Mouse (Mus musculus): ENCODE measurements around the gene Arhgap32. TPM values are rescaled to one million over a fixed set of nuclear protein-coding genes. Genes with fewer than 3 reads are reported as not detected.

The Arhgap32 gene
- total RNA-seq, 4 experiments from 2014 or later: 213 to 272 (median 226) TPM

- DNase-seq (ENCODE audit: low spot score in 2 of 2): no peak
Measured at GRCm38 (mm10) chr9:32192295-32193073, 76.5 kb downstream of the Arhgap32 start.

GRCm38 (mm10) chr9:32204450-32204990 lies 88.6 kb downstream of the Arhgap32 start:
- DNase-seq (ENCODE audit: low spot score in 2 of 2): no peak

DNA sequence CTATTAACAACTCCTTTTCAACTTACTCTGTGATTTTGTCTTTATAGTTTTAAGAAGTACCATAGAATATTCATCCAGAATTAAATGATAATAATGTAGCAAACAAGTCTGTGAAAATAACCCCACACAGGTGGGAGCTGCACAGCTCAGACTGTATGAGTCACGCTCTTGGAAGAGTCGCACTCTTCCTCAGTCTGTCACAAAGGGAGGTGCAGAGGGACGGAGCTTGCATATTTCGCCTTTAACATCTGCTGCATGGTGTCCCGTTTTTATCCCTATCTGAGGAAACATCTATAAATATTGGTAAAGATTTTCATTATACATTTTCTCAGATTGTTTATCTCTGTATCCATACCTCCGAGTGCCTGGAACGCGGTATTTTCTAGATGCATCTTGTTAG lies 91.2 kb downstream of the Arhgap32 start:
- DNase-seq (ENCODE audit: low spot score in 2 of 2): no peak

- DNase-seq (ENCODE audit: low spot score in 2 of 2): no peak
Measured at GRCm38 (mm10) chr9:32208071-32208470, 92.1 kb downstream of the Arhgap32 start.

- DNase-seq (ENCODE audit: low spot score in 2 of 2): no peak
Measured at GRCm38 (mm10) chr9:32216820-32217567, 101.1 kb downstream of the Arhgap32 start.

DNA sequence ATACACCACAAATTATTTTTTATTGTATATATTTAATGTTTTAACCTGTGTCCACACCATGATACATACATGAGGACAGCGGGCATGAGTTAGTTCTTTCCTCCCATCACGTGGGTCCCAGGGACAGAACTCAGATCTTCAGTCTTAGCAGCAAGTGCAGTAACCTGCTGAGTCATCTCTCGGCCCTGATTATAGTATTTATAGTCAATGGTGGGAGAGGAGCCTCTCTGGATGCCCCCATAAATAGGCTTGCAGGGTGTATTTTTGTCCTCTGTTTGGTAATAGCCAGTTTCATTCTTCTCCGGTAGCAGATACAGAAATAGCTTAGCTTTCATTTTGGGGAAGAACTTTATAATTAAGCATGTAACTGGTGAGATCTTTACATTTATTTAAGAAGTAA lies 103.5 kb downstream of the Arhgap32 start:
- DNase-seq (ENCODE audit: low spot score in 2 of 2): no peak

DNA sequence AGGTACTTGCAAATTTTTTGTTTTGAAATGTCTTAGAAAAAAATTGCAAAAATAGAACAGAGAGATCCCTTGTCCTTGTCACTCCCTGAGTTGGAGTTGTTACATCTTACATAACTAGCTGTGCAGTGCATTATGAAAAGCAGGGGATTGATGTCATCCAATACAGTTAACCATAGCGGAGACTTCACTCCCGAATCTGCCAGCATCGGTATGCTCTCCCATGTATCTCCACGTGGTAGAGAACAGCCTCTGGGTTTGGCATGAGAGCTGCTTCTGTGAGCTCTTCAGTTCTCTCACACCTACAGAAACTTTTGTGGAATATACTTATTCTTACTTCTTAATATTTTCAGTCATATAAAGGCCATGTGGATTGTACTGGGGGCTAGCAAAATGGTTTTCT lies 106.2 kb downstream of the Arhgap32 start:
- DNase-seq (ENCODE audit: low spot score in 2 of 2): no peak

DNA sequence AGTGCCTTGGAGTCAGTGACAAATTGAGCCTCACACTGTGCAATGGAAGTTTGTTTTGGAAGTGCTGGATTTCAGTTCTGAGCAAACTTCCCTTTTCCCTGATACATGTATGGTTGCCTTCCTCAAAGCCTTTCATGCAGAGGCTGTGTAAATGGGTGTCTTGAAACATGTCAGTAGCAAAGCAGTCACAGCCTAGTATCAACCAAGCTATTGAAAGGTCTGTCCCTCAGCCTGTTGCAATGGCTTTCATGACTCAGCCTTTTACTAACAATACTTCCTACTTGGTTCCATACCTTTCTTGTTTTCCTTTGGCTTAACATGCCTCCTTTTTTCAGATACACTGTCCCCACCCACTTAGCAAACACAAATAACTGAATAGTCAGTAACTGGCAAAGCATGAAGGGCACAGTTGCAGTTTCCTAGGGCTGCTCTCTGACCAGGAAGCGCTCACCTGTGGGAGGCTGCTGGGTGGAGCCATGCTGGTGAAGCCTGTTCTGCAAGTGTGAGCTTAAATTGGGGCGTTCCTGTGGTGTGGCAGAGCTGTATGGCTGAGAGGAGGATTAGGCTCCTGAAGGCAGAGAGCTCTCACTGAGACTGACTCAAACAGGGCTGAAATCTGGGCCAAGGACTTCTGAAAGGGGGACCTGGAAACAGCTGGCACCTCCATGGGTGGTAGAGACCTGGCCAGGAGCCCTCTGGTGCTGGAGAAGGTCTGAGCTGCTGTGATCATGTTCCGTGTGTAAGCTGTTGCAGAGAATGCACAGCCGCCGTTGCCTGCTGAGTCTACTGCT lies 108.0 kb downstream of the Arhgap32 start:
- no peak for DNase-seq (ENCODE audit: low spot score in 2 of 2)

- no peak for DNase-seq (ENCODE audit: low spot score in 2 of 2)
Measured at GRCm38 (mm10) chr9:32224937-32225336, 109.0 kb downstream of the Arhgap32 start.

- no peak for DNase-seq (ENCODE audit: low spot score in 2 of 2)
Measured at GRCm38 (mm10) chr9:32225584-32225983, 109.6 kb downstream of the Arhgap32 start.

DNA sequence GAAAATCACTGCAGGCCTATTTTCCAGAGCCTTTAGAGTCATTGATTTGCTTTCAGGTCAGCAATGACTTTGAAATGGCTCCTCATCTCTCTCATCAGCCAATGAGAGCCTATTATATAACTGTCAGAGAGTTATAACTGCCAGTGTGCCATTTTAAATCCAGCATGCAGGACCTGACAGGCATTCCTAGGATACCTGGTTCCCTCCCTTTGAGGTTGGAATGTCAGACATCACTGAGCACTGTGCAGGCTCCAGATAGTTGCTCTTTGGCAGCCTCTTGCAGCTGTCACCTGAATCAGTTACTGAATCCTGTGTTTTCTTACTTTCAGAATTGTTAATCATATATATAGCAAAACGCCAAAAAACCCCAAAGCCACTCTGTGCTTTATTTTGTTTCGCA lies 111.1 kb downstream of the Arhgap32 start:
- DNase-seq (ENCODE audit: low spot score in 2 of 2): no peak

GRCm38 (mm10) chr9:32233593-32233992 lies 117.7 kb downstream of the Arhgap32 start:
- DNase-seq (ENCODE audit: low spot score in 2 of 2): no peak

GRCm38 (mm10) chr9:32234767-32235489 lies 119.0 kb downstream of the Arhgap32 start:
- DNase-seq (ENCODE audit: low spot score in 2 of 2): no peak

DNA sequence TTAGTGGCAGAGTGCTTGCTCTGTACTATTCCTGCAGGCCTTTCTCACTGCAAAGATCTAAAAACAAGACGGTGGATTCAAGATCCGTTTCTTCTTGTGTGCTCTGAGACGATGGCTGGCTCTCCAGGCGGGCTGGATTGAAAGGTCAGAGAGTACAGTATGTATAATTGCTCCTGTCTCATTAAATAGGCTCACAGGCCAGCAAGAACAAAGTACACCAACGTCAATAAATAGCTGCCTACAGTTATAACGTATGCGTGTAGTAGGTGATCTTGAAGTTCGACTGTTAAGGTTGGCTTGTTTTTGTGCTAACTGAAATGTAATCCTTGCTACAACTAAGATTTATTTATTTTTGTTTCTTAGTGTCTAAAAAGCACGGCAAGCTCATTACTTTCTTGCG lies 123.0 kb downstream of the Arhgap32 start:
- no peak for DNase-seq (ENCODE audit: low spot score in 2 of 2)

DNA sequence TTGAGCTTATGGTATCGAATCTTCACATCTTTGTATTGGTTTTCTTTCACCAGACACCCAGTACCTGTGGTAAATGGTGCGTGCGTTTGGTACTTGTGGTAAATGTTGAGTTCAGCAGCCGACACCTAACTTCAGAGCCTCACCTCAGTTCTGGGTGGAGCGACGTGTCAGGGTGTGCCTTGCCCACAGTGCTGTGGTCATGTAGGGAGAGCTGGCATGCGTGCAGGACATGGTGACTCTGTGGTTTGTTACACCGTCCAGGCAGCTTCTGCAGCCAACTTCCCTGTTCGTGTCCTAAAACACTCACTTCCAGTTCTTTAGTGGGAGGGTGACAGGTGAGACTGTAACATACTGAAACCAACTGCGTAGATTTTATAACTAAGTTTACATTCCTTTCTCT lies 123.5 kb downstream of the Arhgap32 start:
- no peak for DNase-seq (ENCODE audit: low spot score in 2 of 2)

DNA sequence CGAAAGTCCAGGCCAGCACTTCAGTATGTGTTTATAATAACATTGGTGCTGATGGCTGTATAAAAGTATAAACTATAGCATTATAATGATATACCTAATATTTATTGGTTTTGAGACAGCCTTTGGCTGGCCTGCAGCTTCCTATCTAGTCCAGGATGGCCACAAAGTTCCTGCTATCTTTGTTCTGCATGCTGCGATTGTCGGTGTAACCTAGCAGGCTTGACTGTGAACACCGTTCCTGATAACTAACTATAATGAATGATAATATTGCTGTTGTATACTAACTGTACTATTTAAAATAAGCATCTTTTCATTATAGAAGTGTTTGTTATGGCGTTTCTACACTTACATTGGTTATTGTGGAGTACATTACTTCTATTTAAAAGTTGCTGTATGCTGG lies 124.5 kb downstream of the Arhgap32 start:
- DNase-seq (ENCODE audit: low spot score in 2 of 2): no peak

- DNase-seq (ENCODE audit: low spot score in 2 of 2): no peak
Measured at GRCm38 (mm10) chr9:32241637-32242199, 125.8 kb downstream of the Arhgap32 start.

GRCm38 (mm10) chr9:32242921-32243617 lies 127.1 kb downstream of the Arhgap32 start:
- no peak for DNase-seq (ENCODE audit: low spot score in 2 of 2)

DNA sequence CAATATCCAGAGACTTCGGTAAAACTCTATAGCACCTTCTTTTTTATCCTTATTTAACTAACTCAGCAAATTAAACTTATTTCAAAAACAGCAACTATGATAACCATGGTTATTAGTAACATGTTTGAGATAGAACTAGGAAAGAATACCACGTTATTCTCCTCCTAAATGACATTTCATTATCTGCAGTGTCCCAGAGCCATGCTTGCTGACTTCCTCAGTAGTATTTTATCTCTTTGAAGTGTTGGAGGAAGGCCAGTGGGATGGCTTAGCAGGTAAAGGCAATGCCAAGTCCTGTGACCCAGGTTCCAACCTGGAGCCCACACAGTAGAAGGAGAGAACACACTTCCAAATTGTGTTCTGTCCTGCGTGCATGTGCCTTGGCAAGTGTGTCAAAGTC lies 129.3 kb downstream of the Arhgap32 start:
- no peak for DNase-seq (ENCODE audit: low spot score in 2 of 2)

- peak in 1 of 2 experiments; percentile 2 for DNase-seq (ENCODE audit: low spot score in 2 of 2)
Measured at GRCm38 (mm10) chr9:32246123-32246716, 130.3 kb downstream of the Arhgap32 start.
